Mouse (Mus musculus) bone marrow, adult 2 months (tissue): ENCODE data around the gene Wdr62.

ENCODE experiments used
- CTCF ChIP-seq: fragments of 200-500 bp; IDR thresholded peaks from 2 replicates; pipeline ENCODE4 v1.5.1; 2011; ENCODE audit warnings: low read length, control low read depth; ENCODE audit not compliant: control insufficient read depth, insufficient read depth
- POLR2A ChIP-seq: fragments of 200-500 bp; IDR thresholded peaks from 2 replicates; pipeline ENCODE4 v1.6.1; 2011; ENCODE audit warnings: low read depth, mild to moderate bottlenecking, control low read depth, low read length, borderline replicate concordance; ENCODE audit not compliant: control insufficient read depth

DNA sequence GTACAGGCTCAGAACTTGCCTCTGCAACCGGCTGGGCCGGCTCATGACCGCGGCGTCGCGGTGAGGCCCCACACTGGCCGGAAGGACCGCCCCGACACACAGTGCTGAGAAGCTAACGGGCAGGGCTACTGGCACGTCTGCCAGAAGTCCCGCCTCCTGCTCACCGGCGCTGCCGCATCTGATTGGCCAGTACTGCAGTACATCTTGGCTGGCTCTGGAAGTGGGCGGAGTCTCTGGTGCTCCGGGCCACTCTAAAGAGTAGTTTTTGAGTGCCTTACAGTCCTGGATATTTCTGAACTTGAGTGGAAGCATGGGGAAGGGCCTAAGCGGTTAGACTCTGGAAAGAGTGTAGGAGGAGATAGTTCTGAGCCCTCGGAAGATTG lies 42.1 kb upstream of the Wdr62 start:
- TF ChIP-seq CTCF, result no peak
- peak; percentile 80; the same call in 1 of the 2 replicates for TF ChIP-seq POLR2A
